Mouse (Mus musculus) CD4-positive, CD25-positive, alpha-beta regulatory T cell, adult 4 months (primary cell): ENCODE data around the gene Olfr1355. TPM values are rescaled to one million over a fixed set of nuclear protein-coding genes. Genes with fewer than 3 reads are reported as not detected.
"Not testable (repeated sequence)": the region's sequence is repeated elsewhere in the genome, so short reads cannot be mapped to it uniquely, and the experiment has no call there.

Experiments
- ATAC-seq: one replicate; pipeline ENCODE4 v1.8.0; 2017
- polyA plus RNA-seq, 2 experiments: library from polyadenylated mRNA; unstranded; fragments of 100-300 nt; shearing (Covaris generic); gene quantifications; one replicate each; pipeline ENCODE4 v1.2.1; 2017

Gene Olfr1355
- polyA plus RNA-seq: not detected

DNA sequence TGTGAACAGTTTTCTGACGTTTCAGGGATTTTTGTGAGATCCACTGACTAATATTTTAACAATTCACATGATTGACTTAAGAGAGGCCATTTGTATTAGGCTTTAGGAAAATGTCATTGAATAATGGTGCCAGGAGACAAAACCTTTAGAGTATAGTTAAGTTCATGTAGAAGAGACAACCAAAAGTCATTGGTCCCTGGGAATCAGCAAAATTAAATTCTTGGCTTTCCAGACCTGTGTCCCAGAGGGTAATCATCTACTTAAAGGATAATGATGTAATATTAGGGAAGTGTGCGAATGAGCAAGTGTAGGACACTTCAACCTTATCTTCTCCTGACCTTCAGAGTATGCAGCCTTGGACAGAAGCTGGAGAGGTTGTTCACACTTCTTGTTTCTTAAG, at the start of gene Olfr1355:
Gene Olfr1355 (plus strand): TSS at position 301 of the 400 bp plus-strand sequence.
- ATAC-seq: no peak

DNA sequence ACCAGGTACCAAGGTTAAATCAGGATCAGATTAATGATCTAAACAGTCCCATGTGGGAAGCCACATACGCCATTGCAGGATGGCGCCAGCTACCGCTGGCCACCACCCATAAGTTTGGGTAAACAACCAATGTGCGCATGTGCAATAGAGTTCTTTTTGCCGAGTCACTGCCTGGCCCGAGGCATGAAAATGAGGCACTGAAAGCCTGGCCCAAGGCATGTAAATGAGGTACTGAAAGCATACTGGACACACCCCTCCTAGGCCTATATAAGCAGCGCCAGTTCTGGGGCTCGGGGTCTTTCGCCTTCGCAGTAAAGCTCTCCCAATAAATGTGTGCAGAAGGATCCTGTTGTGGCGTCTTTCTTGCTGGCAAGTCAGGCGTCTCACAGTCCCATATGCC, 34.9 kb upstream of the Olfr1355 start:
- not testable (repeated sequence) for ATAC-seq

DNA sequence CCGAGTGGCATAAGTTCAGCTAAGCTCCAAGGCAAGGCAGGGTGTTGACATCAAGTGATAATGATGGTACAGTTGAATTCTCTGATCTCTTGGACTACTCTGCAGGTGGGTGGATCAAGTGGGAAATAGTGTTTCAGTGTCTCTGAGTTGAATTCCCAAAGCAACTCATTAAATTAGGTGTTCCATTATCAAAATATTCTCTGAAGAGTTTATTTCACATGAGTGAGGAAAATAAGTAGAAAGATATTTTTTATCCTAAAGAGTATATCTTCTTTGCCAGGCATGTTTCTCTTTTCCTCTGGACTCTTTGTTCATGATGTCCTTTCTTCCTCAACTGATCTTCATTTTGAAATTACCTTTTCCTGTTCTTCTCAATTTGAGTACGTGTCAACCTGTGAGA, 23.3 kb upstream of the Olfr1355 start, which contains the start of gene Olfr1356:
Gene Olfr1356 (minus strand): TSS at position 101 of the 400 bp plus-strand sequence.
- no peak for ATAC-seq

DNA sequence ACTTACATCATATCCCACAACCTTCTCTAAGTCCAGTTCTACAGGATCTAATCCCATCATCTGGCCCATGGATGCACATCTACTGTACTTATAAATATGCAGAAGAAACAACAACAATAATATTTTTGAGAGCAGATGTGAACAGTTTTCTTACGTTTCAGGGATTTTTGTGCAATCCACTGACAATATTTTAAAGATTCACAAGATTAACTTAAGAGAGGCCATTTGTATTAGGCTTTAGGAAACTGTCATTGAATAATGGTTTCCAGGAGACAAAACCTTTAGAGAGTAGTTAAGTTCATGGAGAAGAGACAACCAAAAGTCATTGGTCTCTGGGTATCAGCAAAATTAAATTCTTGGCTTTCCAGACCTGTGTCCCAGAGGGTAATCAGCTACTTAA, 37.5 kb downstream of the Olfr1355 start, which contains the start of gene Olfr1354:
Gene Olfr1354 (plus strand): TSS at position 301 of the 400 bp plus-strand sequence.
- not testable (repeated sequence) for ATAC-seq

Other genes with a start within 250 kb of the Olfr1355 start
- gene Casp14, start 157.2 kb upstream of the Olfr1355 start, polyA plus RNA-seq: not detected
- gene Ccdc105, start 122.5 kb upstream of the Olfr1355 start, polyA plus RNA-seq: not detected
- not detected for gene Slc1a6, start 95.0 kb upstream of the Olfr1355 start, polyA plus RNA-seq
- not detected for gene Olfr1356, start 23.4 kb upstream of the Olfr1355 start, polyA plus RNA-seq
- gene Olfr1354, start 37.6 kb downstream of the Olfr1355 start, polyA plus RNA-seq: not detected
- gene Olfr8, start 75.1 kb downstream of the Olfr1355 start, polyA plus RNA-seq: not detected
- not detected for gene Olfr1353, start 87.8 kb downstream of the Olfr1355 start, polyA plus RNA-seq
- not detected for gene Olfr1352, start 105.5 kb downstream of the Olfr1355 start, polyA plus RNA-seq
- gene Olfr1351, start 136.9 kb downstream of the Olfr1355 start, polyA plus RNA-seq: not detected
- gene Olfr57, start 153.2 kb downstream of the Olfr1355 start, polyA plus RNA-seq: under 1 TPM in 1 of 2 experiments, not detected in 1; 0.42 TPM
- gene 2610008E11Rik, start 222.1 kb downstream of the Olfr1355 start, polyA plus RNA-seq: 10 to 100 TPM; 17.9 to 20.3 TPM